Mouse (Mus musculus): ENCODE results near the gene Mthfr.

- TF ChIP-seq HCFC1 (IDR thresholded peaks at IDR 0.05; ENCODE audit: borderline replicate concordance, insufficient read depth, low read length) (no peak), CHD2 (IDR thresholded peaks at IDR 0.05; ENCODE audit: low read depth, low read length) (no peak)
Observed at GRCm38 (mm10) chr4:148001013-148001789, 37.7 kb upstream of the Mthfr start.

Data from ES-E14 (cell line).